Mouse (Mus musculus): ENCODE data around the gene Ipo13.

- TF ChIP-seq TCF3 (IDR thresholded peaks at IDR 0.05; ENCODE audit: insufficient read length, low read depth) (no peak), POLR2A (IDR thresholded peaks at IDR 0.05; ENCODE audit: insufficient read length, low read depth) (no peak), TCF12 (IDR thresholded peaks at IDR 0.05; ENCODE audit: insufficient read depth, poor library complexity, severe bottlenecking) (no peak), USF1 (IDR thresholded peaks at IDR 0.05; ENCODE audit: low read depth) (no peak), CEBPB (IDR thresholded peaks at IDR 0.05; ENCODE audit: insufficient read depth, poor library complexity, severe bottlenecking) (no peak), POLR2AphosphoS2 (IDR thresholded peaks at IDR 0.05; ENCODE audit: insufficient read length, low read depth) (no peak), REST (IDR thresholded peaks at IDR 0.05; ENCODE audit: insufficient read depth, insufficient read length) (no peak), E2F4 (IDR thresholded peaks at IDR 0.05; ENCODE audit: insufficient read depth) (no peak), MAX (IDR thresholded peaks at IDR 0.05; ENCODE audit: low read depth) (no peak), MYOD1 (IDR thresholded peaks at IDR 0.05; ENCODE audit: control insufficient read depth in 1 of 3, insufficient read length in 2 of 3, low read depth in 2 of 3) (no peak), SRF (IDR thresholded peaks at IDR 0.05; ENCODE audit: control insufficient read depth, insufficient read length, low read depth) (no peak), MYOG (IDR thresholded peaks at IDR 0.05; ENCODE audit: control insufficient read depth in 1 of 3, insufficient read depth in 1 of 3, insufficient read length in 2 of 3, low read depth in 2 of 3) (no peak)
These were observed 3.5 kb upstream of the Ipo13 start for GRCm38 (mm10) chr4:117918261-117918660.

All from myocyte (in vitro differentiated cells).